33 mouse cellular contexts compared by ENCODE assay signal in the genomic region with DNA sequence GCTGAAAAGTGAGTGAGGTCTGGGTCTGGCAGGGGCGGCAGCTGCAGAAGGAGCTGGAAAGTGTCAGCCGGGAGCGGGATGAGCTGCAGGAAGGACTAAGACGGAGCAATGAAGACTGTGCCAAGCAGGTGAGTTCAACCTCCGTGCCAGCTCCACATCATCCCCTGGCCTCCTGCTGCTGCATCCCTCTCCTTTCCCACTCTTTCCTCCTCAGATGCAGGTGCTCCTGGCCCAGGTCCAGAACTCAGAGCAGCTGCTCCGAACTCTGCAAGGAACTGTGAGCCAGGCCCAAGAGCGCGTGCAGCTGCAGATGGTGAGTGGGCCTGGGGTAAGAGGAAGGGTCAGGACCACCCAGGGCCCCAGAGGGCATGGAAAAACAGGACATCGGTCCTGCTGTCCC. TPM values are rescaled to one million over a fixed set of nuclear protein-coding genes. Genes with fewer than 3 reads are reported as not detected.
A peak's percentile ranks its signal among the peaks of the same experiment; 100 is the strongest.
DNase-seq lines count a peak whose midpoint lies in the region; ATAC-seq and TF ChIP-seq lines count a peak whose summit lies in the region.
"Had no signal": no experiment of that assay in that cellular context is flagged by ENCODE, and none has a peak within 500 bp of the region (broad histone marks: within the 10 kb centered on the region; RNA-seq: fewer than 3 reads in every experiment).

No protein-coding gene starts in this region.

- H3K9me3 ChIP-seq in hindbrain, postnatal 0 days (ENCODE audit: low read length): no peaks in the 10 kb centered on the region
- no peaks in the 10 kb centered on the region for H3K9me3 ChIP-seq in hindbrain, embryonic 16.5 days (ENCODE audit: control insufficient read depth, low read length)
- H3K9me3 ChIP-seq: heart, embryonic 10.5 days; kidney, embryonic 15.5 days; neural tube, embryonic 12.5 days had no signal

- peak; percentile 32; the same call in 1 of the 2 replicates for ATAC-seq in hindbrain, postnatal 0 days
- ATAC-seq in hindbrain, embryonic 16.5 days: no peak
- ATAC-seq: CD4-positive, CD25-positive, alpha-beta regulatory T cell, adult 4 months; forebrain, embryonic 16.5 days; midbrain, embryonic 16.5 days had no signal

- no peaks in the 10 kb centered on the region for H3K27me3 ChIP-seq in hindbrain, postnatal 0 days (ENCODE audit: insufficient read depth, low read length)
- no peaks in the 10 kb centered on the region for H3K27me3 ChIP-seq in hindbrain, embryonic 16.5 days (replicated peaks; ENCODE audit: control insufficient read depth, insufficient read depth, low read length)
- H3K27me3 ChIP-seq: kidney, embryonic 15.5 days; neural tube, embryonic 12.5 days had no signal

- no peak overlapping the region for H3K27ac ChIP-seq in gastrocnemius, adult 2 months
- H3K27ac ChIP-seq in hindbrain, postnatal 0 days: no peak overlapping the region
- no peak overlapping the region for H3K27ac ChIP-seq in hindbrain, embryonic 16.5 days (ENCODE audit: low read depth, low read length)
- H3K27ac ChIP-seq: heart, embryonic 10.5 days; hindbrain, embryonic 14.5 days; kidney, embryonic 15.5 days; left cerebral cortex, adult 2 months; liver, embryonic 14.5 days; macrophage; neural tube, embryonic 12.5 days had no signal

- peak; percentile 65 for DNase-seq in gastrocnemius, adult 2 months
- no peak for DNase-seq in gastrocnemius, adult 8-10 months (ENCODE audit: low spot score in 2 of 2)
- DNase-seq in hindbrain, postnatal 0 days (ENCODE audit: low spot score): no peak
- peak; percentile 21 for DNase-seq in right cerebral cortex, postnatal 14 days
- DNase-seq in right cerebral cortex, postnatal 36 days (ENCODE audit: low spot score in 2 of 2): no peak
- DNase-seq in urinary bladder, postnatal 36 days (ENCODE audit: low spot score in 2 of 2): no peak
- DNase-seq: adrenal gland, postnatal 36 days; cerebellum, adult 2 months; gastrocnemius, postnatal 25 days; kidney, adult 18-20 months; kidney, postnatal 25 days; liver; lung, adult 2 months; lung, postnatal 10 days; right cerebral cortex, adult 18-20 months had no signal

- H3K4me3 ChIP-seq in gastrocnemius, adult 2 months: no peak overlapping the region
- no peak overlapping the region for H3K4me3 ChIP-seq in hindbrain, postnatal 0 days (ENCODE audit: low read length)
- no peak overlapping the region for H3K4me3 ChIP-seq in hindbrain, embryonic 16.5 days (ENCODE audit: low read length)
- H3K4me3 ChIP-seq: heart, embryonic 10.5 days; kidney, embryonic 15.5 days; left cerebral cortex, adult 2 months; myocyte; neural tube, embryonic 12.5 days had no signal

- H3K4me1 ChIP-seq in hindbrain, postnatal 0 days (ENCODE audit: insufficient read depth, low read length): no peaks in the 10 kb centered on the region
- no peaks in the 10 kb centered on the region for H3K4me1 ChIP-seq in hindbrain, embryonic 16.5 days (ENCODE audit: control insufficient read depth, insufficient read depth, low read depth, low read length)
- H3K4me1 ChIP-seq: heart, embryonic 10.5 days; kidney, embryonic 15.5 days; neural tube, embryonic 12.5 days had no signal

- no peak overlapping the region for H3K9ac ChIP-seq in hindbrain, postnatal 0 days (replicated peaks; ENCODE audit: low read length)
- H3K9ac ChIP-seq in hindbrain, embryonic 16.5 days (ENCODE audit: low read depth, low read length): no peak overlapping the region; the same call in 1 of the 2 replicates
- H3K9ac ChIP-seq: hindbrain, embryonic 14.5 days; kidney, embryonic 15.5 days; liver, embryonic 14.5 days; neural tube, embryonic 12.5 days had no signal

- peaks cover 14% of the 10 kb centered on the region; the same call in 1 of the 2 replicates for H3K36me3 ChIP-seq in hindbrain, postnatal 0 days (ENCODE audit: insufficient read depth, low read length)
- H3K36me3 ChIP-seq in hindbrain, embryonic 16.5 days (ENCODE audit: control insufficient read depth, insufficient read depth, low read length): peaks cover 6% of the 10 kb centered on the region

- no peak for TF ChIP-seq CTCF in gastrocnemius, adult 2 months (IDR thresholded peaks at IDR 0.05)
- TF ChIP-seq CTCF in hindbrain, postnatal 0 days (IDR thresholded peaks at IDR 0.05; ENCODE audit: low read depth): no peak

- no peak overlapping the region for H3K4me2 ChIP-seq in hindbrain, postnatal 0 days (ENCODE audit: low read depth, low read length)
- no peak overlapping the region for H3K4me2 ChIP-seq in hindbrain, embryonic 16.5 days (ENCODE audit: low read length)
- H3K4me2 ChIP-seq: hindbrain, embryonic 14.5 days; kidney, embryonic 15.5 days; neural tube, embryonic 12.5 days had no signal

- WGBS in hindbrain, postnatal 0 days: 54% methylated on average over 9 of the region's 9 CpGs
- 74% methylated on average over 9 of the region's 9 CpGs for WGBS in hindbrain, embryonic 16.5 days

- intact Hi-C loops in gastrocnemius, adult 2 months (cut with DNase I): no loop called here

RNA-seq across cellular contexts. Expression of a gene that starts 11.6 kb away (rescaled TPM):
- total RNA-seq in gastrocnemius, adult 2 months (2021): 10 to 100 TPM; 14.0 to 14.9 TPM
- total RNA-seq in gastrocnemius, adult 8-10 months (2022): 10 to 100 TPM; 10.5 to 19.2 (median 15.1) TPM
- total RNA-seq in hindbrain, postnatal 0 days (2014; rRNA removed): 22.2 and 22.5 TPM in 2 replicates
- 19.2 TPM in 2 replicates for polyA plus RNA-seq in hindbrain, postnatal 0 days (2015; fragmentation: Nextera tagmentation; extraction: Ambion mirVana)
- polyA plus RNA-seq in hindbrain, embryonic 16.5 days (2015; fragmentation: Nextera tagmentation; extraction: Ambion mirVana): 23.1 and 26.0 TPM in 2 replicates

RNA-seq across cellular contexts. Expression of a gene that starts 22.8 kb away (rescaled TPM):
- total RNA-seq in gastrocnemius, adult 2 months (2021): over 10,000 TPM; 21,521 to 26,495 TPM
- total RNA-seq in gastrocnemius, adult 8-10 months (2022): over 10,000 TPM; 27,209 to 31,432 (median 30,252) TPM
- 0.99 and 5.4 TPM in 2 replicates for total RNA-seq in hindbrain, postnatal 0 days (2014; rRNA removed)
- polyA plus RNA-seq in hindbrain, postnatal 0 days (2015; fragmentation: Nextera tagmentation; extraction: Ambion mirVana): 0.40 and 0.68 TPM in 2 replicates
- polyA plus RNA-seq in hindbrain, embryonic 16.5 days (2015; fragmentation: Nextera tagmentation; extraction: Ambion mirVana): 0.56 and 14.3 TPM in 2 replicates
- polyA plus RNA-seq: macrophage; stomach, embryonic 14.5 days had no signal

RNA-seq across cellular contexts. Expression of a gene that starts 25.4 kb away (rescaled TPM):
- total RNA-seq in gastrocnemius, adult 2 months (2021): not detected
- total RNA-seq in gastrocnemius, adult 8-10 months (2022): not detected
- 0.16 TPM in 1 of 2 replicates, not detected in the other for total RNA-seq in hindbrain, postnatal 0 days (2014; rRNA removed)
- 0.05 TPM in 1 of 2 replicates, not detected in the other for polyA plus RNA-seq in hindbrain, postnatal 0 days (2015; fragmentation: Nextera tagmentation; extraction: Ambion mirVana)
- polyA plus RNA-seq in hindbrain, embryonic 16.5 days (2015; fragmentation: Nextera tagmentation; extraction: Ambion mirVana): not detected in 2 replicates
- total RNA-seq: hematopoietic stem cell, adult 5-6 weeks; layer of hippocampus, adult 18-20 months; left cerebral cortex, adult 2 months; left cerebral cortex, postnatal 25 days had no signal
- polyA plus RNA-seq: embryonic facial prominence, embryonic 11.5 days; forebrain, embryonic 16.5 days; heart, embryonic 10.5 days; hindbrain, embryonic 14.5 days; intestine, embryonic 14.5 days; midbrain, embryonic 16.5 days; neural tube, embryonic 12.5 days; stomach, embryonic 14.5 days had no signal

RNA-seq across cellular contexts. Expression of a gene that starts 35.1 kb away (rescaled TPM):
- total RNA-seq in gastrocnemius, adult 2 months (2021): 10 to 100 TPM; 43.0 to 48.1 TPM
- 10 to 100 TPM; 45.9 to 57.4 (median 49.0) TPM for total RNA-seq in gastrocnemius, adult 8-10 months (2022)
- total RNA-seq in hindbrain, postnatal 0 days (2014; rRNA removed): 34.1 and 41.1 TPM in 2 replicates
- polyA plus RNA-seq in hindbrain, postnatal 0 days (2015; fragmentation: Nextera tagmentation; extraction: Ambion mirVana): 50.4 and 54.5 TPM in 2 replicates
- polyA plus RNA-seq in hindbrain, embryonic 16.5 days (2015; fragmentation: Nextera tagmentation; extraction: Ambion mirVana): 70.7 and 76.5 TPM in 2 replicates

RNA-seq across cellular contexts. Expression of a gene that starts 43.6 kb away (rescaled TPM):
- total RNA-seq in gastrocnemius, adult 2 months (2021): 1 to 10 TPM; 3.3 to 3.4 TPM
- total RNA-seq in gastrocnemius, adult 8-10 months (2022): 1 to 10 TPM; 2.1 to 4.3 (median 3.0) TPM
- total RNA-seq in hindbrain, postnatal 0 days (2014; rRNA removed): 6.1 and 6.4 TPM in 2 replicates
- 2.9 and 3.0 TPM in 2 replicates for polyA plus RNA-seq in hindbrain, postnatal 0 days (2015; fragmentation: Nextera tagmentation; extraction: Ambion mirVana)
- 2.1 and 2.3 TPM in 2 replicates for polyA plus RNA-seq in hindbrain, embryonic 16.5 days (2015; fragmentation: Nextera tagmentation; extraction: Ambion mirVana)

Comparison
In these comparisons a context has a peak if more than half of its experiments do, and no peak if none do; other contexts are left out.
1. DNase-seq: peak in gastrocnemius, adult 2 months (single experiment) and right cerebral cortex, postnatal 14 days (single experiment); none in gastrocnemius, adult 8-10 months (0 of 2), hindbrain, postnatal 0 days (single experiment), right cerebral cortex, postnatal 36 days (0 of 2) and urinary bladder, postnatal 36 days (0 of 2).
2. RNA of a gene that starts 22.8 kb away (total RNA-seq): 27,209 to 31,432 TPM in gastrocnemius, adult 8-10 months and 21,521 to 26,495 TPM in gastrocnemius, adult 2 months; 0.99 to 5.4 TPM in hindbrain, postnatal 0 days; every median in the first group is over 1,000 times any median in the second.